Mouse (Mus musculus) stomach, embryonic 16.5 days (tissue): ENCODE results near the gene Lsp1. TPM values are rescaled to one million over a fixed set of nuclear protein-coding genes. Genes with fewer than 3 reads are reported as not detected.
A peak's percentile ranks its signal among the peaks of the same experiment; 100 is the strongest.

Source experiments
- ATAC-seq: fragments of 200-750 bp; cut with Nextera tagmentation; 2 replicates; pipeline ENCODE4 v1.8.0; 2017; ENCODE audit warnings: moderate number of reproducible peaks, moderate TSS enrichment; ENCODE audit not compliant: insufficient read depth, low FRiP score
- H3K27ac ChIP-seq: fragments of 300-500 bp; sonication (generic); 2 replicates; pipeline ENCODE4 v1.5.1; 2014; ENCODE audit warnings: low read length
- H3K27me3 ChIP-seq: fragments of 300-500 bp; sonication (generic); 2 replicates; pipeline ENCODE4 v1.6.1; 2014; ENCODE audit warnings: low read length, control low read depth, mixed read lengths; ENCODE audit not compliant: control insufficient read depth, insufficient read depth
- H3K36me3 ChIP-seq: fragments of 300-500 bp; sonication (generic); 2 replicates; pipeline ENCODE4 v1.6.1; 2014; ENCODE audit warnings: low read length; ENCODE audit not compliant: control insufficient read depth, insufficient read depth
- H3K4me1 ChIP-seq: fragments of 300-500 bp; sonication (generic); 2 replicates; pipeline ENCODE4 v1.6.1; 2014; ENCODE audit warnings: low read length, control low read depth, mixed read lengths; ENCODE audit not compliant: control insufficient read depth, insufficient read depth
- H3K4me2 ChIP-seq: fragments of 300-500 bp; sonication (generic); 2 replicates; pipeline ENCODE4 v1.6.1; 2014; ENCODE audit warnings: low read depth, low read length, mixed read lengths
- H3K4me3 ChIP-seq: fragments of 300-500 bp; sonication (generic); replicated peaks from 2 replicates; pipeline ENCODE4 v1.5.1; 2014; ENCODE audit warnings: mild to moderate bottlenecking, low read length
- H3K9ac ChIP-seq: fragments of 300-500 bp; sonication (generic); 2 replicates; pipeline ENCODE4 v1.6.1; 2014; ENCODE audit warnings: low read length
- H3K9me3 ChIP-seq: fragments of 300-500 bp; sonication (generic); replicated peaks from 2 replicates; pipeline ENCODE4 v1.6.1; 2016; ENCODE audit warnings: low read length, control low read depth; ENCODE audit not compliant: control insufficient read depth
- WGBS: fragments of 180-500 bp; shearing (Covaris S2); extraction: QIAGEN DNeasy Blood & Tissue Kit; methylation state at CpG from one replicate; pipeline ENCODE4 v1.1.7; 2014; 5-methylcytosine and 5-hydroxymethylcytosine counted together
- polyA plus RNA-seq: library from polyadenylated mRNA; unstranded; fragments of >200 nt; fragmentation: Nextera tagmentation; extraction: Ambion mirVana; gene quantifications from 2 replicates; pipeline ENCODE4 v1.2.1, GENCODE M21; 2015

Lsp1 gene
- polyA plus RNA-seq, 1 experiment from 2014 or later, result 216 TPM

GRCm38 (mm10) chr7:142531973-142532521 lies 71.4 kb downstream of the Lsp1 start:
- Histone ChIP-seq H3K36me3 (no peaks in the 10 kb centered on the region), H3K9ac (peak overlapping the region; percentile 92), H3K27ac (peak overlapping the region; percentile 98), H3K9me3 (no peaks in the 10 kb centered on the region), H3K4me3 (no peak overlapping the region), H3K27me3 (no peaks in the 10 kb centered on the region), H3K4me2 (peak overlapping the region; percentile 88), H3K4me1 (peaks cover 59% of the 10 kb centered on the region)
- 73% methylated on average over 4 of the region's 4 CpGs for WGBS
- ATAC-seq, result no peak

GRCm38 (mm10) chr7:142532671-142533058 lies 72.1 kb downstream of the Lsp1 start, which contains the start of gene Mrpl23:
Mrpl23 (plus strand) TSS chr7:142532686.
- ATAC-seq, result peak; percentile 56
- H3K9me3 ChIP-seq, result no peaks in the 10 kb centered on the region
- peaks cover 57% of the 10 kb centered on the region for H3K4me1 ChIP-seq
- H3K36me3 ChIP-seq, result no peaks in the 10 kb centered on the region
- peak within 1 kb of the TSS; percentile 88 for H3K4me2 ChIP-seq
- WGBS, result 5% methylated on average over 17 of the region's 17 CpGs
- H3K9ac ChIP-seq, result peak within 1 kb of the TSS; percentile 92
- peak within 1 kb of the TSS; percentile 68 for H3K4me3 ChIP-seq
- peak within 1 kb of the TSS; percentile 98 for H3K27ac ChIP-seq
- no peaks in the 10 kb centered on the region for H3K27me3 ChIP-seq

- Histone ChIP-seq H3K27me3 (no peaks in the 10 kb centered on the region), H3K4me1 (peaks cover 58% of the 10 kb centered on the region), H3K9ac (peak overlapping the region; percentile 92), H3K36me3 (no peaks in the 10 kb centered on the region), H3K4me2 (peak overlapping the region; percentile 88), H3K27ac (peak overlapping the region; percentile 98), H3K4me3 (peak overlapping the region; percentile 68), H3K9me3 (no peaks in the 10 kb centered on the region)
- WGBS, result 1% methylated on average over 44 of the region's 44 CpGs
- ATAC-seq, result peak; percentile 77
These were observed 72.6 kb downstream of the Lsp1 start for GRCm38 (mm10) chr7:142533059-142533855.

GRCm38 (mm10) chr7:142535116-142535515 lies 74.5 kb downstream of the Lsp1 start:
- no peaks in the 10 kb centered on the region for H3K27me3 ChIP-seq
- peaks cover 69% of the 10 kb centered on the region for H3K4me1 ChIP-seq
- peak overlapping the region; percentile 98 for H3K27ac ChIP-seq
- ATAC-seq, result peak; percentile 25; the same call in 1 of the 2 replicates
- H3K36me3 ChIP-seq, result no peaks in the 10 kb centered on the region
- H3K9ac ChIP-seq, result peak overlapping the region; percentile 66
- 41% methylated on average over 4 of the region's 4 CpGs for WGBS
- H3K4me3 ChIP-seq, result no peak overlapping the region
- H3K9me3 ChIP-seq, result no peaks in the 10 kb centered on the region
- no peak overlapping the region for H3K4me2 ChIP-seq

GRCm38 (mm10) chr7:142535832-142536231 lies 75.2 kb downstream of the Lsp1 start:
- no peak overlapping the region for H3K4me2 ChIP-seq
- peak overlapping the region; percentile 66 for H3K9ac ChIP-seq
- ATAC-seq, result no peak
- WGBS, result 87% methylated on average over 5 of the region's 5 CpGs
- H3K36me3 ChIP-seq, result no peaks in the 10 kb centered on the region
- H3K27me3 ChIP-seq, result no peaks in the 10 kb centered on the region
- peak overlapping the region; percentile 98 for H3K27ac ChIP-seq
- no peak overlapping the region for H3K4me3 ChIP-seq
- H3K4me1 ChIP-seq, result peaks cover 72% of the 10 kb centered on the region
- H3K9me3 ChIP-seq, result no peaks in the 10 kb centered on the region

GRCm38 (mm10) chr7:142537181-142537580 lies 76.6 kb downstream of the Lsp1 start:
- no peak for ATAC-seq
- no peaks in the 10 kb centered on the region for H3K36me3 ChIP-seq
- H3K9me3 ChIP-seq, result no peaks in the 10 kb centered on the region
- H3K27ac ChIP-seq, result peak overlapping the region; percentile 59
- H3K4me2 ChIP-seq, result no peak overlapping the region
- no peaks in the 10 kb centered on the region for H3K27me3 ChIP-seq
- H3K4me3 ChIP-seq, result no peak overlapping the region
- WGBS, result 46% methylated on average over 5 of the region's 5 CpGs
- peaks cover 68% of the 10 kb centered on the region for H3K4me1 ChIP-seq
- H3K9ac ChIP-seq, result no peak overlapping the region

- peak; percentile 27; the same call in 1 of the 2 replicates for ATAC-seq
- Histone ChIP-seq H3K9ac (peak overlapping the region; percentile 61), H3K36me3 (no peaks in the 10 kb centered on the region), H3K4me3 (no peak overlapping the region), H3K4me1 (peaks cover 67% of the 10 kb centered on the region), H3K4me2 (peak overlapping the region; percentile 6; the same call in 1 of the 2 replicates), H3K27me3 (no peaks in the 10 kb centered on the region), H3K27ac (peak overlapping the region; percentile 85), H3K9me3 (no peaks in the 10 kb centered on the region)
- WGBS, result 10% methylated on average over 6 of the region's 6 CpGs
These were observed 77.3 kb downstream of the Lsp1 start for GRCm38 (mm10) chr7:142537879-142538278.

GRCm38 (mm10) chr7:142538291-142538690 lies 77.7 kb downstream of the Lsp1 start:
- H3K27me3 ChIP-seq, result no peaks in the 10 kb centered on the region
- WGBS, result 16% methylated on average over 4 of the region's 4 CpGs
- H3K4me3 ChIP-seq, result no peak overlapping the region
- peak overlapping the region; percentile 6; the same call in 1 of the 2 replicates for H3K4me2 ChIP-seq
- no peak for ATAC-seq
- H3K9ac ChIP-seq, result peak overlapping the region; percentile 61
- no peaks in the 10 kb centered on the region for H3K9me3 ChIP-seq
- peaks cover 70% of the 10 kb centered on the region for H3K4me1 ChIP-seq
- peak overlapping the region; percentile 85 for H3K27ac ChIP-seq
- no peaks in the 10 kb centered on the region for H3K36me3 ChIP-seq

GRCm38 (mm10) chr7:142538766-142539165 lies 78.2 kb downstream of the Lsp1 start:
- H3K9me3 ChIP-seq, result no peaks in the 10 kb centered on the region
- peak overlapping the region; percentile 61 for H3K9ac ChIP-seq
- 14% methylated on average over 6 of the region's 6 CpGs for WGBS
- H3K4me1 ChIP-seq, result peaks cover 67% of the 10 kb centered on the region
- H3K36me3 ChIP-seq, result no peaks in the 10 kb centered on the region
- no peak overlapping the region for H3K4me3 ChIP-seq
- no peak overlapping the region; the same call in 1 of the 2 replicates for H3K4me2 ChIP-seq
- peak; percentile 26; the same call in 1 of the 2 replicates for ATAC-seq
- H3K27me3 ChIP-seq, result no peaks in the 10 kb centered on the region
- peak overlapping the region; percentile 85 for H3K27ac ChIP-seq
